Mouse (Mus musculus) adrenal gland, adult 18-20 months (tissue): Measurements from ENCODE around the gene Nrap. TPM values are rescaled to one million over a fixed set of nuclear protein-coding genes. Genes with fewer than 3 reads are reported as not detected.
A peak's percentile ranks its signal among the peaks of the same experiment; 100 is the strongest.

Experiments used
- DNase-seq, 2 experiments: peaks; one replicate each; pipeline ENCODE4 v3.0.0; 2021 to 2022; ENCODE audit warnings: low spot score in 2 of 2
- total RNA-seq, 2 experiments: library from RNA; stranded (reverse); gene quantifications; 1 replicate in 1 of 2; 2 replicates in 1 of 2; pipeline ENCODE4 v1.2.3; 2021

The Nrap gene
- total RNA-seq, 2 experiments from 2014 or later, result 0.96 TPM; not detected in 1

- no peak for DNase-seq
Observed at GRCm38 (mm10) chr19:56319219-56319618, 70.6 kb downstream of the Nrap start.

- DNase-seq, result no peak
Observed at GRCm38 (mm10) chr19:56316531-56316930, 73.3 kb downstream of the Nrap start.

GRCm38 (mm10) chr19:56300835-56301234, 89.0 kb downstream of the Nrap start:
- DNase-seq, result peak; percentile 19 to 30

GRCm38 (mm10) chr19:56297264-56297663, 92.6 kb downstream of the Nrap start:
- DNase-seq, result no peak

- DNase-seq, result no peak
Observed at GRCm38 (mm10) chr19:56296668-56297067, 93.2 kb downstream of the Nrap start.

GRCm38 (mm10) chr19:56294654-56295399, 95.0 kb downstream of the Nrap start:
- DNase-seq, result peak; percentile 55 to 71

GRCm38 (mm10) chr19:56292335-56292734, 97.5 kb downstream of the Nrap start:
- no peak for DNase-seq

- no peak for DNase-seq
Observed at GRCm38 (mm10) chr19:56291898-56292297, 97.9 kb downstream of the Nrap start.

- DNase-seq, result no peak
Observed at GRCm38 (mm10) chr19:56289642-56290041, 100.2 kb downstream of the Nrap start.

- DNase-seq, result no peak
Observed at GRCm38 (mm10) chr19:56288436-56288835, 101.4 kb downstream of the Nrap start.

GRCm38 (mm10) chr19:56287580-56288367, 102.1 kb downstream of the Nrap start:
- DNase-seq, result no peak

- DNase-seq, result no peak
Observed at GRCm38 (mm10) chr19:56286866-56287265, 103.0 kb downstream of the Nrap start, which contains the start of gene Habp2. Gene Habp2 (plus strand): TSS chr19:56287137.

GRCm38 (mm10) chr19:56285222-56285621, 104.6 kb downstream of the Nrap start:
- no peak for DNase-seq

GRCm38 (mm10) chr19:56278366-56278765, 111.5 kb downstream of the Nrap start:
- DNase-seq, result no peak

GRCm38 (mm10) chr19:56277951-56278350, 111.9 kb downstream of the Nrap start:
- DNase-seq, result no peak

- no peak for DNase-seq
Observed at GRCm38 (mm10) chr19:56277140-56277804, 112.6 kb downstream of the Nrap start.

- DNase-seq, result no peak
Observed at GRCm38 (mm10) chr19:56272081-56272480, 117.8 kb downstream of the Nrap start.
